Mouse (Mus musculus) CH12.LX (cell line): Measurements from ENCODE around the gene Rpl13a. TPM values are rescaled to one million over a fixed set of nuclear protein-coding genes. Genes with fewer than 3 reads are reported as not detected.

ENCODE experiments used
- DNase-seq: peaks from one replicate; pipeline ENCODE4 v3.0.0-alpha.2; 2013; ENCODE audit errors: extremely low read depth
- H3K27ac ChIP-seq: 2 replicates; pipeline ENCODE4 v1.5.1; 2012; ENCODE audit warnings: low read depth, mild to moderate bottlenecking, control low read depth, moderate library complexity; ENCODE audit not compliant: insufficient read depth
- H3K27me3 ChIP-seq: replicated peaks from 2 replicates; pipeline ENCODE3; 2012; ENCODE audit warnings: inconsistent platforms
- H3K36me3 ChIP-seq, 2 experiments: replicated peaks in 1 of 2; 2 replicates each; pipeline versions ENCODE3 to v1.6.1; 2012; ENCODE audit warnings: inconsistent platforms in 1 of 2, low read length in 1 of 2, mild to moderate bottlenecking in 1 of 2, mixed read lengths in 1 of 2, moderate library complexity in 1 of 2; ENCODE audit not compliant: control insufficient read depth in 1 of 2, insufficient read depth in 1 of 2
- H3K4me1 ChIP-seq, 2 experiments: 2 replicates each; pipeline ENCODE4 v1.6.1; 2012; ENCODE audit warnings: inconsistent platforms in 1 of 2, moderate library complexity in 1 of 2; ENCODE audit not compliant: insufficient read depth in 2 of 2, control insufficient read depth in 1 of 2
- H3K4me2 ChIP-seq: 2 replicates; pipeline ENCODE4 v1.6.1; 2012; ENCODE audit warnings: low read depth, mild to moderate bottlenecking, control low read depth; ENCODE audit not compliant: poor library complexity, insufficient read depth, severe bottlenecking
- H3K4me3 ChIP-seq, 3 experiments: fragments of 150-350 bp in 1 of 3; sonication (generic) in 1 of 3; replicated peaks in 1 of 3; 2 replicates each; pipeline versions ENCODE3 to v1.5.1; 2011 to 2012; ENCODE audit warnings: low read depth in 2 of 3, low read length in 2 of 3, mild to moderate bottlenecking in 2 of 3, moderate library complexity in 2 of 3, control low read depth in 1 of 3, improper control_type of control experiment in 1 of 3, inconsistent platforms in 1 of 3, mixed read lengths in 1 of 3; ENCODE audit not compliant: poor library complexity in 1 of 3
- H3K79me2 ChIP-seq: replicated peaks from 2 replicates; pipeline ENCODE4 v1.6.1; 2012; ENCODE audit warnings: mild to moderate bottlenecking, moderate library complexity; ENCODE audit not compliant: control insufficient read depth, poor library complexity, insufficient read depth, severe bottlenecking; ENCODE audit errors: extremely low read depth
- H3K9ac ChIP-seq: 2 replicates; pipeline ENCODE4 v1.6.1; 2012; ENCODE audit warnings: low read depth, mild to moderate bottlenecking, control low read depth, moderate library complexity; ENCODE audit not compliant: insufficient read depth
- H3K9me3 ChIP-seq: replicated peaks from 2 replicates; pipeline ENCODE3; 2012; ENCODE audit warnings: low read length, inconsistent platforms, mixed read lengths
- E2F4 ChIP-seq: IDR thresholded peaks from 2 replicates; pipeline ENCODE4 v1.6.1; 2011; ENCODE audit warnings: low read depth, low read length, improper control_type of control experiment; ENCODE audit not compliant: insufficient replicate concordance
- EP300 ChIP-seq: IDR thresholded peaks from 2 replicates; pipeline ENCODE4 v1.6.1; 2011; ENCODE audit warnings: low read length, improper control_type of control experiment
- ETS1 ChIP-seq: conservative IDR thresholded peaks from 2 replicates; pipeline ENCODE4 v1.6.1; 2012; ENCODE audit warnings: low read depth, mild to moderate bottlenecking, inconsistent platforms, low read length, improper control_type of control experiment, moderate library complexity
- HCFC1 ChIP-seq: IDR thresholded peaks from 2 replicates; pipeline ENCODE4 v1.6.1; 2012; ENCODE audit warnings: low read depth, mild to moderate bottlenecking, inconsistent platforms, low read length, improper control_type of control experiment
- JUN ChIP-seq: IDR thresholded peaks from 2 replicates; pipeline ENCODE4 v1.6.1; 2011; ENCODE audit warnings: low read depth, mild to moderate bottlenecking, low read length, improper control_type of control experiment, moderate library complexity; ENCODE audit not compliant: insufficient read depth
- MAX ChIP-seq: IDR thresholded peaks from 2 replicates; pipeline ENCODE4 v1.6.1; 2011; ENCODE audit warnings: low read length, improper control_type of control experiment
- MAZ ChIP-seq: IDR thresholded peaks from 2 replicates; pipeline ENCODE4 v1.6.1; 2012; ENCODE audit warnings: low read depth, mild to moderate bottlenecking, inconsistent platforms, low read length, improper control_type of control experiment, moderate library complexity
- NELFE ChIP-seq: IDR thresholded peaks from 2 replicates; pipeline ENCODE4 v1.6.1; 2011; ENCODE audit warnings: low read depth, low read length, improper control_type of control experiment
- NRF1 ChIP-seq: IDR thresholded peaks from 2 replicates; pipeline ENCODE4 v1.6.1; 2014; ENCODE audit warnings: low read depth, mild to moderate bottlenecking, inconsistent platforms, low read length, improper control_type of control experiment, moderate library complexity
- POLR2A ChIP-seq: IDR thresholded peaks from 2 replicates; pipeline ENCODE4 v1.6.1; 2011; ENCODE audit warnings: low read depth, mild to moderate bottlenecking, improper control_type of control experiment, low read length
- POLR2AphosphoS2 ChIP-seq: IDR thresholded peaks from 2 replicates; pipeline ENCODE4 v1.6.1; 2011; ENCODE audit warnings: low read depth, low read length, improper control_type of control experiment
- RCOR1 ChIP-seq: conservative IDR thresholded peaks from 2 replicates; pipeline ENCODE4 v1.6.1; 2012; ENCODE audit warnings: low read depth, mild to moderate bottlenecking, inconsistent platforms, low read length, improper control_type of control experiment
- ZKSCAN1 ChIP-seq: IDR thresholded peaks from 2 replicates; pipeline ENCODE4 v1.6.1; 2012; ENCODE audit warnings: low read depth, inconsistent platforms, low read length, improper control_type of control experiment, borderline replicate concordance
- ZNF384 ChIP-seq: IDR thresholded peaks from 2 replicates; pipeline ENCODE4 v1.6.1; 2012; ENCODE audit warnings: low read depth, low read length, improper control_type of control experiment, inconsistent platforms
- dilution Hi-C: fragments of 300-500 bp; cut with MboI; formaldehyde crosslinking; loops from 2 replicates; pipeline ENCODE4 v1.14.3; 2020; ENCODE audit warnings: low sequenced_read_pairs; ENCODE audit not compliant: extremely low pct_unique_long_range_greater_than_20kb, extremely low pct_ligation_motif_present
- in situ Hi-C: fragments of 300-500 bp; cut with MboI; formaldehyde crosslinking; loops from 3 replicates; pipeline ENCODE4 v1.14.3; 2019; ENCODE audit warnings: low sequenced_read_pairs, low pct_ligation_motif_present, low pct_unique_long_range_greater_than_20kb, mixed read lengths
- polyA plus RNA-seq: library from polyadenylated mRNA; unstranded; fragments of >175 nt; gene quantifications from 2 replicates; pipeline ENCODE4 v1.2.1, GENCODE M21; 2012; ENCODE audit warnings: low read depth; ENCODE audit not compliant: insufficient read length
- total RNA-seq, 2 experiments: library from RNA; depleted of rRNA; stranded (reverse); fragments of 300-350 nt in 1 of 2; fragments of >200 nt in 1 of 2; gene quantifications; 2 replicates each; pipeline ENCODE4 v1.2.3; 2012 to 2014

Gene Rpl13a
- total and polyA plus RNA-seq, 3 experiments: 2,822 to 5,043 (median 4,154) TPM

DNA sequence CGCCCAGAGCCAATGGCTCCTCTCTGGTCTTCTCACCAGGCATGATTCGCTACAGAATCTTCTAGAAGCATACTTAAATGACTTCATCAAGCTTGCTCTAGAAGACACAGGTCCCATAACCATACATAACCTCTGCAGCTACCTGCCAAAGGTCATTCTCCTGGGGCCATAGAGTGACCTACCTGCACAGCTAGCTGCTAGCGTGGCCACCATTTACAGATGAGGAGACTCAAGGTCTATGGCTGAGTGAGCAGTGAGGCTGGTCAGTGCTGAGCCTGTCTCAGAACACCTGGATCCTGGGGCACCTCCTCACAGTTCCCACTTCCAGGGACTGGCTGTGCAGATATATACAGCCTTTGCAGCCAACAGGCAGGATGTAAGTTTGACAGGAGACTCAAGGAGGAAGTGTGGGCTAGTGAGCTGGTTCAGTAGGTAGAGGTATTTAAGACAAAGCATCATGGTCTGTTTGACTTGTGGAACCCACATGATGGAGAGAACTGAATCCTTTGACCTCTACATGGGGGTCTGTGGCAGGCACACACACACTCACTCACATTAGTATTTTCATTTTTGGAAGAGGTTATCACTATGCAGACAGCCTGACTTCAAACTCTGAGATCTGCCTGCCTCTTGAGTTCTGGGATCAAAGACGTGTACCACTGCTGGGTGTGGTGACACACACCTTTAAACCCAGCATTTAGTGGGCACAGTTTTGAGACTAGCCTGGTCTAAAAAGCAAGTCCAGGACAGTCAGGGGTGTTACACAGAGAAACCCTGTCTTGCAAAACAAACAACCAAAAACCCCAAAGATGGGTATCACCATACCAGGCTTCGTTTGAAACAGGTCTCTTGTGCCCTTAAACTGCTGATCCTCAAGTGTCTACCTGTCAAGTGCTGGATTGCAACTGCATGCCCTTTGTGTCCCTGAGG, 8.5 kb downstream of the Rpl13a start:
- Histone ChIP-seq H3K9ac (no peak overlapping the region), H3K27me3 (no peaks in the 10 kb centered on the region), H3K4me1 (peaks cover 8 to 48% of the 10 kb centered on the region in 2 experiments), H3K27ac (no peak overlapping the region), H3K36me3 (peaks cover 37 to 57% of the 10 kb centered on the region in 2 experiments), H3K4me2 (no peak overlapping the region), H3K4me3 (no peak overlapping the region), H3K79me2 (peaks cover 15% of the 10 kb centered on the region), H3K9me3 (no peaks in the 10 kb centered on the region)
- DNase-seq: no peak
- TF ChIP-seq MAX: no peak
- TF ChIP-seq NRF1: no peak
- TF ChIP-seq POLR2A: 0 out of 2 replicates have a peak, but pooled peaks have one; percentile 15
- TF ChIP-seq POLR2AphosphoS2: peak; percentile 80; the same call in 1 of the 2 replicates
- dilution Hi-C loops (no loop called here), in situ Hi-C loops (no loop called here)

DNA sequence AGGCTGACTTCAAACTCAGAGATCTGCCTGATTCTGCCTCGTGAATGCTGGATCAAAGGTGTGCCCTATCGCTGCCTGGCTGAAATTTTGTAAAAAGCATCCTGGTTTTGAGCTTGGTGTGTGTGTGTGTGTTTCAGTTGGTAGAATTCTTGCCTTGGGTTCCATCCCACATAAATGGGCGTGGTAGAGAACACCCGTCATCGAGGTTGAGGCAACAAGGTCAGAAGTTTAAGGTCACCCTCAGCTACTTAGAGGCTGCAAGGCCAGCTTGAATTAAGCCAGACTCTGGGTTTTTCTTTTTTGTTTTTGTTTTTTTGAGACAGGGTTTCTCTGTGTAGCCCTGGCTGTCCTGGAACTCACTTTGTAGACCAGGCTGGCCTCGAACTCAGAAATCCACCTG, 10.2 kb downstream of the Rpl13a start:
- Histone ChIP-seq H3K27ac (no peak overlapping the region), H3K9ac (no peak overlapping the region), H3K79me2 (peaks cover 7% of the 10 kb centered on the region), H3K36me3 (peaks cover 37 to 54% of the 10 kb centered on the region in 2 experiments), H3K4me2 (no peak overlapping the region), H3K9me3 (no peaks in the 10 kb centered on the region), H3K27me3 (no peaks in the 10 kb centered on the region), H3K4me3 (no peak overlapping the region), H3K4me1 (peaks cover 5 to 44% of the 10 kb centered on the region in 2 experiments; a peak in 3 of 4 replicates)
- TF ChIP-seq HCFC1: no peak
- TF ChIP-seq MAZ: no peak
- no peak for TF ChIP-seq JUN
- no peak for TF ChIP-seq ZNF384
- no peak for TF ChIP-seq NELFE
- TF ChIP-seq ZKSCAN1: no peak
- no peak for TF ChIP-seq EP300
- no peak for TF ChIP-seq MAX
- TF ChIP-seq ETS1: no peak
- no peak for TF ChIP-seq RCOR1
- no peak for TF ChIP-seq E2F4
- DNase-seq: no peak
- in situ Hi-C loops (no loop called here), dilution Hi-C loops (no loop called here)
